7 mouse cellular contexts compared by ENCODE assay signal in genomic region chr7:111663139-111664073, GRCm38 (mm10).
DNase-seq lines count a peak whose midpoint lies in the region; ATAC-seq lines count a peak whose summit lies in the region.

No protein-coding gene starts in this region.

- no peaks in the 10 kb centered on the region for H3K36me3 ChIP-seq in embryonic facial prominence, embryonic 14.5 days (ENCODE audit: control insufficient read depth, insufficient read depth, low read length)

- peaks cover 18% of the 10 kb centered on the region for H3K4me1 ChIP-seq in embryonic facial prominence, embryonic 14.5 days (ENCODE audit: control insufficient read depth, insufficient read depth, low read length)

- no peaks in the 10 kb centered on the region for H3K9me3 ChIP-seq in embryonic facial prominence, embryonic 14.5 days (ENCODE audit: control insufficient read depth, low read length)

- H3K9ac ChIP-seq in embryonic facial prominence, embryonic 14.5 days (ENCODE audit: low read depth, low read length) = 0 out of 2 replicates have a peak overlapping the region, but pooled peaks have one; percentile 15

- no peaks in the 10 kb centered on the region for H3K27me3 ChIP-seq in embryonic facial prominence, embryonic 14.5 days (replicated peaks; ENCODE audit: control insufficient read depth, insufficient read depth, low read length)

- no peak overlapping the region for H3K4me3 ChIP-seq in embryonic facial prominence, embryonic 14.5 days (ENCODE audit: low read depth, low read length)

- 45% methylated on average over 14 of the region's 14 CpGs for WGBS in embryonic facial prominence, embryonic 14.5 days

- DNase-seq in ovary, adult 18-20 months (ENCODE audit: low spot score) = peak; percentile 6
- DNase-seq in ovary, postnatal 10 days (ENCODE audit: low spot score) = no peak
- DNase-seq in embryonic facial prominence, embryonic 14.5 days (ENCODE audit: low spot score) = peak; percentile 41
- DNase-seq in kidney, adult 9 months = peak; percentile 45
- DNase-seq in neural tube, embryonic 10.5 days (ENCODE audit: extremely low spot score, low spot score) = peak; percentile 16
- no peak for DNase-seq in spleen, postnatal 36 days (ENCODE audit: low spot score in 2 of 2)
- no peak for DNase-seq in left cerebral cortex, adult 8-10 months (ENCODE audit: low spot score in 2 of 2)

- peak overlapping the region; percentile 52 for H3K27ac ChIP-seq in embryonic facial prominence, embryonic 14.5 days (replicated peaks; ENCODE audit: low read depth, low read length)

- ATAC-seq in embryonic facial prominence, embryonic 14.5 days (ENCODE audit: low read depth) = peak; percentile 42

- H3K4me2 ChIP-seq in embryonic facial prominence, embryonic 14.5 days (ENCODE audit: low read depth, low read length) = no peak overlapping the region

Comparison
In these comparisons a context has a peak if more than half of its experiments do, and no peak if none do; other contexts are left out.
1. DNase-seq: peak in ovary, adult 18-20 months (single experiment), embryonic facial prominence, embryonic 14.5 days (single experiment), kidney, adult 9 months (single experiment) and neural tube, embryonic 10.5 days (single experiment); none in ovary, postnatal 10 days (single experiment), spleen, postnatal 36 days (0 of 2) and left cerebral cortex, adult 8-10 months (0 of 2).